Mouse (Mus musculus) CH12F3 (cell line): ENCODE measurements around the gene Gm6460.
"Not testable (repeated sequence)": the region's sequence is repeated elsewhere in the genome, so short reads cannot be mapped to it uniquely, and the experiment has no call there.

Experiments
- in situ Hi-C: fragments of 300-500 bp; cut with MboI; formaldehyde crosslinking; loops from 2 replicates; pipeline ENCODE4 v1.14.3; 2020; ENCODE audit warnings: low sequenced_read_pairs

Gm6460 gene

GRCm38 (mm10) chr5:11594613-11595012 lies at the start of gene Gm6460:
Gene Gm6460 (plus strand): TSS chr5:11594913.
- in situ Hi-C loops, result not testable (repeated sequence)
